Mouse (Mus musculus): ENCODE measurements around the gene Dtnb. TPM values are rescaled to one million over a fixed set of nuclear protein-coding genes. Genes with fewer than 3 reads are reported as not detected.

Gene Dtnb
- polyA plus RNA-seq, 1 experiment from 2014 or later = 49.6 TPM

DNA sequence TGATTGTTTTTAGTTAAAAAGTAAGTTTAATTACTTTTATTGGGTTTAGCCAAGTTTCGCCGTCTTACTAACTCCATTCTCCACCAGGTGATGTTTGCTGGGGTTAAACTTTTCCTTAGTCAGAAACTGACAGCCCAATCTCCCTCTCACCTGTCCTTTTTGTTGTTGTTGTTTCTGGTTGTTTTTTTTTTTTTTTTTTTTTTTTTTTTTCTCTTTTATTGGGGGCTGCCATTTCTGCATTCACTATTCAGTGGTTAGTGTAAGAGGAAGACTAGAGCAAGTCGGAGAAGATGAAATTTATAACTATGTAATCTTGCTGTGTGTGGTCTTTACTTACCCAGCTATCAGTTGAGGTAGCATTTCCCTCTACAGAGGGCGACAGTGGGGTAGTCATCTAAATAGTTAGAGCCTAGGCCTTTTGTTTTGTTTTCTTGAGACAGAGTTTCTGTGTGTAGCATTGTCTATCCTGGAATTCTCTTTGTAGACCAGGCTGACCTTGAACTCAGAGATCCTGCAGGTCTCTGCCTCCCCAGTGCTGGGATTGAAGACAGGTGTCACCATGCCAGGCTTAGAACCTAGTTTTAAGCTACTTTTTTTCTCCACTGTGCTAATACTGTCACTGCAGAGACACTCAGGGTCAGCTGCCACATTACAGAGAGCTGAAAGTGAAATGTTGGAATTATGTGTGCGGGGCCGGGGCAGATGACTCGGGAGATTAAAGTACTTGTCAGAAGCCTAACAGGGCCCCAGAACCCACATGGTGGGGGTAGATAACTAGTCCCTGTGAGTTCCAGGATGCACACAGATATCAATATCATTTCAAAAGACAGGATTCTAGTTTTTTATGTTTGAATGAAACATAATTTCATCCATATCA, 46.2 kb downstream of the Dtnb start:
- Histone ChIP-seq H3K27me3 (no peaks in the 10 kb centered on the region), H3K9ac (no peak overlapping the region), H3K27ac (no peak overlapping the region), H3K36me3 (peaks cover 18% of the 10 kb centered on the region), H3K4me1 (no peaks in the 10 kb centered on the region), H3K9me3 (no peaks in the 10 kb centered on the region), H3K4me3 (no peak overlapping the region), H3K4me2 (no peak overlapping the region)
- ATAC-seq (ENCODE audit: insufficient number of reproducible peaks, insufficient read depth, low FRiP score, low TSS enrichment, low read depth) = no peak
- WGBS = 87% methylated on average over 7 of the region's 7 CpGs

DNA sequence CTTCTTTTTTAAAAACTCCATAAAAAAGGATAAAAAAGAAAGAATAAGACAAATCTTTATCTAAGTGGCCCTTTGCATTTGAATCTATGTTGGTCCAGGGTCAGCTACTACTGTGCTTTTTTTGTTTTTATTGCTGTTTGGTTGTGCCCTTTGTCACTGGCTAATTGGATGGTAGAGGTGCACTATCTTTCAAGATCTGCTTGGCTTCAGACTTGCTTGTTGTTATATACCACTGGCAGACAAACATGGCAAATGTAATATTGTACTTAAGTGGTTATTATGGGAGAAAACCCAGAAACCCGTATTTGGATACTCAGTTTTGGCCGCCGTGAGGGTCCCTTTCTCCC, 46.8 kb downstream of the Dtnb start:
- no peaks in the 10 kb centered on the region for H3K4me1 ChIP-seq
- H3K27ac ChIP-seq = no peak overlapping the region
- WGBS = 93% methylated on average over 3 of the region's 3 CpGs
- ATAC-seq (ENCODE audit: insufficient number of reproducible peaks, insufficient read depth, low FRiP score, low TSS enrichment, low read depth) = no peak
- no peak overlapping the region for H3K9ac ChIP-seq
- no peaks in the 10 kb centered on the region for H3K27me3 ChIP-seq
- peaks cover 17% of the 10 kb centered on the region for H3K36me3 ChIP-seq
- no peaks in the 10 kb centered on the region for H3K9me3 ChIP-seq
- no peak overlapping the region for H3K4me2 ChIP-seq
- H3K4me3 ChIP-seq = no peak overlapping the region

DNA sequence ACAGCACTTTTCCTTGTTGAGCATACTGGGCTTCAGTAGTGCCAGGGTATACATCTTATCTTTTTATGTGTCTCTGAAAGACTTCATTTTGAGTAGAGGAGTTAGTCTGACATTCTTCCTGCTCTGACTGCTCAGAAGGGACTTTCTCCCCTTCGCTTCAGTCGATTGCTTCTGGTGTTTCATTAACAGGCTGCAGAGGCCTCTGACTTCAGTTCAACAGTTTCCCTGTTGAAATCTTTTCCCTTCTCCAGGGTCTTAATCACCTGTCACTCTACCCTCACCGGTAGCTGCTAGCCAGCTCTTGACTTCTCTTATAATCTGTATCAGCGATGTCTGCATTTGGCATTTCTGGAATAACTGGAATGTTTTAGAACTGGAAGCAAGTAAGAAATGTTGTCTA, 54.7 kb downstream of the Dtnb start:
- H3K9me3 ChIP-seq = no peaks in the 10 kb centered on the region
- 71% methylated on average over 4 of the region's 4 CpGs for WGBS
- no peak overlapping the region for H3K27ac ChIP-seq
- no peaks in the 10 kb centered on the region for H3K36me3 ChIP-seq
- no peak overlapping the region for H3K9ac ChIP-seq
- H3K4me3 ChIP-seq = no peak overlapping the region
- H3K4me1 ChIP-seq = no peaks in the 10 kb centered on the region
- no peaks in the 10 kb centered on the region for H3K27me3 ChIP-seq
- ATAC-seq (ENCODE audit: insufficient number of reproducible peaks, insufficient read depth, low FRiP score, low TSS enrichment, low read depth) = no peak
- H3K4me2 ChIP-seq = no peak overlapping the region

DNA sequence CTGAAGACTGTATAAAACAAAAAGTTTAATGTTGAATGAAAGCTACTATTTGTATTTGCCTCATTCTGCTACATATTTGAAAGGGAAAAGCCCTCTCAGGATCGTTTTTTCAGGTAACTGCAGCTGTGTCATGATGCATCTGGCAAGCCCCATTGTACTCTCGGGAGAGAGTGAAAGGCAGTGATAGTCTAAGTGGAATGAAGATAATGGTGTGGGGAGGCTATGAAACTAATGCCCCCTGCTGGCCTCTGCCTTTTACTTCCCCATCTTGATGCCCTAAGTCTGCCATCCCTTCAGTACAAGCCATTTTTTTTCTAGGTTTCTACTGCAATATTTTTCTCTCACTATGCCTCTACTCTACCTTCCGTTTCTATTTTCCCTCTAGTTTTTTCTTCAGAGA, 69.8 kb downstream of the Dtnb start:
- 52% methylated on average over 3 of the region's 3 CpGs for WGBS
- ATAC-seq (ENCODE audit: insufficient number of reproducible peaks, insufficient read depth, low FRiP score, low TSS enrichment, low read depth) = no peak
- no peak overlapping the region for H3K9ac ChIP-seq

DNA sequence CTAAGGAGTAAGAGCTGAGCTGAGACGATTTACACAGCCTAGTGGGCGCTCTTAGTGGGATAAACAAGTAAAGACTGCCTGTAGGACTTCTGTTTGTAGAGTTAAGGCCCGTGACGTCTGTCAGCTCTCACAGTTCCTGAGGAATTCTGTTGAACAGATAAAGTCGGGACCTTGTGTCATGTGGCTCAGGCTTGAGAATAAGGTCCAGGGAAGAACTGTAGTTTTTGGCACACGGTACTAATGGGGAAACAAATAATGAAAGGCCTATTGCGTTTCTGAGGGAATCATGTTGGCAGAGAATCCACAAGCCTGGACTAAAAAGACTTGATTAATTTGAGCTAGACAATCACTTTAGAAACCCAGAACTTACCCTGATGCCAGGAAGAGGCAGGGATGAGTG, 84.6 kb downstream of the Dtnb start:
- Histone ChIP-seq H3K9ac (no peak overlapping the region), H3K27me3 (no peaks in the 10 kb centered on the region), H3K4me2 (no peak overlapping the region), H3K27ac (no peak overlapping the region), H3K9me3 (no peaks in the 10 kb centered on the region), H3K4me3 (no peak overlapping the region), H3K4me1 (no peaks in the 10 kb centered on the region), H3K36me3 (peaks cover 5% of the 10 kb centered on the region; the same call in 1 of the 2 replicates)
- WGBS = 81% methylated on average over 7 of the region's 7 CpGs
- ATAC-seq (ENCODE audit: insufficient number of reproducible peaks, insufficient read depth, low FRiP score, low TSS enrichment, low read depth) = no peak

More for the DNA sequence above, 69.8 kb downstream of the Dtnb start:
- no peaks in the 10 kb centered on the region for H3K4me1 ChIP-seq
- no peaks in the 10 kb centered on the region for H3K27me3 ChIP-seq
- H3K36me3 ChIP-seq = peaks cover 4% of the 10 kb centered on the region; the same call in 1 of the 2 replicates
- no peak overlapping the region for H3K27ac ChIP-seq
- H3K4me3 ChIP-seq = no peak overlapping the region
- H3K4me2 ChIP-seq = no peak overlapping the region
- H3K9me3 ChIP-seq = no peaks in the 10 kb centered on the region

DNA sequence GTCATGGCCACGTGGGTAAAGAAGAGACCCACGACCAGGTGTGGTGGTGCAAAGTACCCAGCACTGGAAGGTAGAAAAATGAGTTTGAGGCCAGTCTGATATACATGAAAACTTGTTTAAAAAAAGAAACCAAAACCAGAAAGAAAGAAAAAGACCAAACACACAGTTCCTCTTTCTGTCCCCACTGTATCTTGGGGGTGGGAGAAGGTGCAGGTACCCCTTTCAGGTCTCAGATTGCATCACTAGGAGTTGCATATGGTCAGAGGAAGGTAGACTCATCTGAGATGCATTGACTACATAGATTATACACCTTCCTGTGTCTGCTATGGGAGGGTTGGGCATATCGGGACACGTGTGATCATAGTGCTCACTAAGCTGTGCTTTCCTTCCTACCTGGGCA, 85.1 kb downstream of the Dtnb start:
- Histone ChIP-seq H3K4me3 (no peak overlapping the region), H3K27me3 (no peaks in the 10 kb centered on the region), H3K27ac (no peak overlapping the region), H3K9ac (no peak overlapping the region), H3K9me3 (no peaks in the 10 kb centered on the region), H3K4me2 (no peak overlapping the region), H3K36me3 (peaks cover 5% of the 10 kb centered on the region; the same call in 1 of the 2 replicates), H3K4me1 (no peaks in the 10 kb centered on the region)
- 91% methylated on average over 4 of the region's 4 CpGs for WGBS
- ATAC-seq (ENCODE audit: insufficient number of reproducible peaks, insufficient read depth, low FRiP score, low TSS enrichment, low read depth) = no peak

DNA sequence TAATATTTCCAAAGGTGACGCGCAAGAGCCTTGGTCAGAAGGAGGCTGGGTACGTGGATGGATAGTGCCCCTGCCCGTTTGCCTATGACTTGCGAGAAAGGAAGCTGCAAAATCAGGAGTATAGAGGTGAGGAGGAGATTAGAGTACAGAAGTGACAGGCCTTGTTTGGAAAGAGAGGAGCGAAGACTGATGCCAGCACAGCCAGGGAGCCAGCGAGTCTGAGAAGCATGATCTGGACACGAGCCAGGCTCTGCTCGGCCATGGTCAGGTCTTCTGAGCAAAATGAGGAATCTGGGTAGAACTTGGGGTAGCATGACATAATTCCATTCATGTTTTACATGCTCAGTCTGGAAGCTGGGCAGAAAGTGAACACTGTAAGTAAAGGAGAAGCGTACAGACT, 85.6 kb downstream of the Dtnb start:
- H3K4me1 ChIP-seq = no peaks in the 10 kb centered on the region
- no peak for ATAC-seq (ENCODE audit: insufficient number of reproducible peaks, insufficient read depth, low FRiP score, low TSS enrichment, low read depth)
- H3K27ac ChIP-seq = no peak overlapping the region
- no peak overlapping the region for H3K9ac ChIP-seq
- no peak overlapping the region for H3K4me3 ChIP-seq
- H3K36me3 ChIP-seq = peaks cover 5% of the 10 kb centered on the region; the same call in 1 of the 2 replicates
- H3K9me3 ChIP-seq = no peaks in the 10 kb centered on the region
- H3K4me2 ChIP-seq = no peak overlapping the region
- H3K27me3 ChIP-seq = no peaks in the 10 kb centered on the region
- WGBS = 89% methylated on average over 10 of the region's 10 CpGs

DNA sequence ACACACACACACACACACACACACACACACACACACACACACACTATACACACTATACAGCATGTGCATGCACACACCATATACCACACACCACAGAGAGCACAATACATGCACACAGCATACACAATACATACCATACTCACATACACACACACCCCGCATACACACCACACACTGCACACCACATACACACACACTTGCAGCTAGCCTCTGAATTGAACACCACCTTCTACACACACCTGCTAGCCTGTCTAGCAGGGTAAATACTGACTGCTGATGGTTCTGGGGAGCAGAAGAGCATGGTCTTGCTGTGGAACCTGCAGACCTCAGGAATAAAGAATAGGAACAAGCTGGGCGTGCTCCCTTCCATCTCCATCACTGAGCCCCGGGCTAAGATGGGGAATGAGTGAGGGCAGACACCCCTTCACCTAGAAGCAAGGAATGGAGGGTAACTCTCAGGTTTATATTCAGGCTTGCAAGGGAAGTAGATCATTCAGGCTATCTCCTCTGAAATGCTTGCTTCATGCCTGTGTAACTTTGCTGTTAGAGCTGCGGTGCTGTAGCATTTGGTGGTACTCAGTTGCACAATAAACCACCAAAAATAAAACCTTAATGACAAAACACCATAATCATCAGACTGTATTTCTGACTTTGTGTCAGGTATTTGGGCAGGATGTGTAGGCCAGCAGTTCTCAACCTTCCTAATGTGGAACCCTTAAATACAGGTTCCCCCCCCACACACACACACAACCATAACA, 87.6 kb downstream of the Dtnb start:
- no peak overlapping the region for H3K4me3 ChIP-seq
- no peaks in the 10 kb centered on the region for H3K4me1 ChIP-seq
- ATAC-seq (ENCODE audit: insufficient number of reproducible peaks, insufficient read depth, low FRiP score, low TSS enrichment, low read depth) = no peak
- H3K9ac ChIP-seq = no peak overlapping the region
- H3K9me3 ChIP-seq = no peaks in the 10 kb centered on the region
- H3K36me3 ChIP-seq = peaks cover 5% of the 10 kb centered on the region; the same call in 1 of the 2 replicates
- no peak overlapping the region for H3K27ac ChIP-seq
- H3K4me2 ChIP-seq = no peak overlapping the region
- WGBS = 89% methylated on average over 4 of the region's 4 CpGs
- no peaks in the 10 kb centered on the region for H3K27me3 ChIP-seq

DNA sequence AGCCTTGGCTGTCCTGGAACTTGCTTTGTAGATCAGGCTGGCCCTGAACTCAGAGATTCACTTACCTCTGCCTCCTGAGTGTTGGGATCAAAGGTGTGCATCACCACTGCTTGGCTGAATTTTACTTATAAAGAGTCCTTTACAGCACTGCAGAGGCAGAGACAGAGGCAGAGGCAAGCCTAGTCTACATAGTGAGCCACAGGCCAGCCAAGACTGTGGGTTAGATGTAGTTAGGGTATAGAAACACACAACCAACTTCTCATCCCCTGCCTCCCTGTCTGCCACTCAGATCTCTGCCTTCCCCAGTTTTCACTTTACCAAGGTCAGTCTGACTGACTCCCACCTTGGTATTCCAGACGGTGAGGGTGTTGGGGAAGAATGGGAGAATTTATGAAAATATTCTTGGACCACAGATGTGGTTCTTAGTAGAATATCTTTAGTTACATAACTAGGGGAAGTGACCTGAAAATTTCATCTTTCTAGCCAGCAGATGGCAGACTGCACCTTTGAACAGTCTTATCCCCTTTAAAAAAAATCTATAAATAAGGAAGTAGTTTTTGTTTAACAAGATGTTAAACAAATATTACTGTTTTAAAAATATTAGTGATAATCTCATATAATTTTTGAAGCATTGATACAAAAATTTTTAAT, 88.9 kb downstream of the Dtnb start:
- Histone ChIP-seq H3K36me3 (peaks cover 5% of the 10 kb centered on the region; the same call in 1 of the 2 replicates), H3K27ac (no peak overlapping the region), H3K9me3 (no peaks in the 10 kb centered on the region), H3K9ac (no peak overlapping the region), H3K27me3 (no peaks in the 10 kb centered on the region), H3K4me2 (no peak overlapping the region), H3K4me1 (no peaks in the 10 kb centered on the region), H3K4me3 (no peak overlapping the region)
- ATAC-seq (ENCODE audit: insufficient number of reproducible peaks, insufficient read depth, low FRiP score, low TSS enrichment, low read depth) = no peak
- 58% methylated on average over 1 of the region's 1 CpGs for WGBS

DNA sequence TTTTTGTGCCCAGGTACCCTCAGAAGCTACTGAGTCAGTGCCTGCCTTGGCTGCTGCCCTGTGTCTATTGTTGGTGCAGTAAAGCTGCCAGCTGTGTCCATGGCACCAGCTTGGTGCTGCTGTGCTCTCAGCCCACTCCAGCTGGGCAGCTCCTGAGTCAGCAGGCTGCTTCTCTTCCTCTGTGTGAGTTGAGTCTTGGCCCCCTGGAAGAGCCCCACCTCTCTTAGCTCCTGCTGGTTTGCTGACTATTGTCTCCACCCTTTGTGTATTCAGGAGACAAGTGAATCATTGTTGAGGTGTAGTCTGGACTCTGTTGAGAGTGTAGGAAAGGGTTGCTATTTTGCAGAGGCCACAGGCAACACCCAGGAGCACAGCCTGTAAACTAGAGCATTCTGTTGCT, 90.5 kb downstream of the Dtnb start:
- Histone ChIP-seq H3K36me3 (peaks cover 5% of the 10 kb centered on the region; the same call in 1 of the 2 replicates), H3K4me2 (no peak overlapping the region), H3K4me1 (no peaks in the 10 kb centered on the region)

DNA sequence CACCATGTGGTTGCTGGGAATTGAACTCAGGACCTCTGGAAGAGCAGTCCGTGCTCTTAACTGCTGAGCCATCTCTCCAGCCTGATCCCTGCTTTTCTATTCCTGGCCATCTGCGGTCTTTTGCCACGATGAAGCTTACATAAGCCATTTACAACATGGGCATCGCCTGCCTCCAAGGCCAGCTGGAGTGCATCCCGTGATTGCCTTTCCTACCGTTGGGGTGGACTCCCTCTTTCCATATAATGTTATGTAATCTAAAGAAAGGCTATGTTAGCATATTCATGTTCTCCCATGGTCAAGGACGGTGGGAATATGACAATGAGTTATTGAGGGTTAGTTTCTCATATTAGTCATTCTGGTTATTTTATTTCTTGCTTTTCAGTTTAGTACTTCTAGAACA, 91.2 kb downstream of the Dtnb start:
- 93% methylated on average over 7 of the region's 7 CpGs for WGBS
- Histone ChIP-seq H3K4me1 (no peaks in the 10 kb centered on the region), H3K4me2 (no peak overlapping the region), H3K27ac (no peak overlapping the region), H3K9ac (no peak overlapping the region), H3K4me3 (no peak overlapping the region), H3K27me3 (no peaks in the 10 kb centered on the region), H3K36me3 (peaks cover 5% of the 10 kb centered on the region; the same call in 1 of the 2 replicates), H3K9me3 (no peaks in the 10 kb centered on the region)
- ATAC-seq (ENCODE audit: insufficient number of reproducible peaks, insufficient read depth, low FRiP score, low TSS enrichment, low read depth) = no peak

More for the DNA sequence above, 90.5 kb downstream of the Dtnb start:
- Histone ChIP-seq H3K27ac (no peak overlapping the region), H3K9ac (no peak overlapping the region), H3K9me3 (no peaks in the 10 kb centered on the region), H3K4me3 (no peak overlapping the region), H3K27me3 (no peaks in the 10 kb centered on the region)
- no peak for ATAC-seq (ENCODE audit: insufficient number of reproducible peaks, insufficient read depth, low FRiP score, low TSS enrichment, low read depth)
